10 mouse cellular contexts compared by ENCODE assay signal in the genomic region with DNA sequence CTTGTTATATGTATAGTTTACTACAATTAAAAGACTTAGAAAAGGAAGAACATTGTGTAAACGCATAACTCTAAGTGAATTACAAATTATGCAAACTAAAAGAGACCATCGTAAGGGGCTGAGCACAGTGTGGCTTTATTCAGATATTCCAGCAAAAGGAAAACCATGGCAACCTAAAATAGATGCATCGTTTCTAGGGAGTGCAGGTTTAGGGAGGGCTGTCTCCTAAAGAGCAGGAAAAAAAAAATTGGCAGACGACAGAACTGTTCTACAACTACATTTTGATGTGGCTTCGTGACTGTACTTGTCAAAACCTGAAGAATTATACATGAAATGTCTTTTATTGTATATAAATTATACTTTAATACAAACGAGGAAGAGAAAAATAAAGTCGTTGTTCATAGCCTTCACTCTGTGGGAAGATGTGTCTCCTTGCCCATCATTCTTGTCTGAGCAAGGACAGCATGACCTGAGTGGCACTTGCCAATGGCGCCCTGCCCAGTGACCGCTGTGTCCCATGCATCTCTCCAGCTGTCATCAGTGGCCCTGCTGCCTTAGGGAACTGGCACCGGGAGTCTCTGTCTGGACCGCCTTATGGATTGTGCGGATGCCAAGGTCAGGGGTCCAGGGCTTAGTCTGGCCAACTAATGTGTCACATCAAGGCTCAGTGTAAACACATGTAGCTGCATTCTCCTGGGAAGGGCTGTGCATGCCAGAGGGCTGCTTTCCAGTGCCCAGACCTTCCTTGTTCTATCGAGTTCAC.
A peak's percentile ranks its signal among the peaks of the same experiment; 100 is the strongest.
DNase-seq lines count a peak whose midpoint lies in the region; ATAC-seq and TF ChIP-seq lines count a peak whose summit lies in the region.
"Had no signal": no experiment of that assay in that cellular context is flagged by ENCODE, and none has a peak within 500 bp of the region (broad histone marks: within the 10 kb centered on the region; RNA-seq: fewer than 3 reads in every experiment).

No protein-coding gene starts in this region.

- peak; percentile 60 for ATAC-seq in midbrain, embryonic 16.5 days
- ATAC-seq in midbrain, embryonic 13.5 days: no peak
- ATAC-seq in kidney, embryonic 16.5 days (ENCODE audit: low FRiP score, low TSS enrichment): no peak
- no peak for ATAC-seq in neural tube, embryonic 15.5 days (ENCODE audit: low FRiP score)

- H3K27ac ChIP-seq in gastrocnemius, adult 2 months: no peak overlapping the region
- peak overlapping the region; percentile 47 for H3K27ac ChIP-seq in midbrain, embryonic 16.5 days (ENCODE audit: low read length)
- H3K27ac ChIP-seq in midbrain, embryonic 13.5 days: no peak overlapping the region
- H3K27ac ChIP-seq in kidney, embryonic 16.5 days (ENCODE audit: low read length): no peak overlapping the region
- H3K27ac ChIP-seq in neural tube, embryonic 15.5 days (replicated peaks): no peak overlapping the region

- no peak overlapping the region for H3K4me2 ChIP-seq in midbrain, embryonic 16.5 days (ENCODE audit: low read length)
- no peak overlapping the region for H3K4me2 ChIP-seq in midbrain, embryonic 13.5 days (replicated peaks)
- H3K4me2 ChIP-seq in kidney, embryonic 16.5 days (replicated peaks; ENCODE audit: low read depth, low read length): no peak overlapping the region
- H3K4me2 ChIP-seq in neural tube, embryonic 15.5 days: no peak overlapping the region

- no peaks in the 10 kb centered on the region for H3K36me3 ChIP-seq in midbrain, embryonic 16.5 days (ENCODE audit: control insufficient read depth, insufficient read depth, low read length)
- H3K36me3 ChIP-seq in midbrain, embryonic 13.5 days: no peaks in the 10 kb centered on the region
- no peaks in the 10 kb centered on the region for H3K36me3 ChIP-seq in kidney, embryonic 16.5 days (ENCODE audit: insufficient read depth, low read length)
- no peaks in the 10 kb centered on the region for H3K36me3 ChIP-seq in neural tube, embryonic 15.5 days

- peak; percentile 22 for DNase-seq in gastrocnemius, adult 2 months
- DNase-seq in gastrocnemius, postnatal 25 days: no peak
- peak; percentile 98 to 99 for DNase-seq in cerebellum, postnatal 14 days
- peak; percentile 46 for DNase-seq in right cerebral cortex, postnatal 4 days
- DNase-seq: embryo, embryonic 11 days; kidney, adult 18-20 months had no signal

- no peak overlapping the region for H3K4me3 ChIP-seq in gastrocnemius, adult 2 months
- H3K4me3 ChIP-seq in midbrain, embryonic 16.5 days (ENCODE audit: low read depth, low read length): no peak overlapping the region
- no peak overlapping the region for H3K4me3 ChIP-seq in midbrain, embryonic 13.5 days (replicated peaks)
- no peak overlapping the region for H3K4me3 ChIP-seq in kidney, embryonic 16.5 days (ENCODE audit: low read length)
- no peak overlapping the region for H3K4me3 ChIP-seq in neural tube, embryonic 15.5 days (replicated peaks)

- no peaks in the 10 kb centered on the region for H3K27me3 ChIP-seq in midbrain, embryonic 16.5 days (ENCODE audit: control insufficient read depth, insufficient read depth, low read depth, low read length)
- no peaks in the 10 kb centered on the region for H3K27me3 ChIP-seq in midbrain, embryonic 13.5 days
- H3K27me3 ChIP-seq in kidney, embryonic 16.5 days (ENCODE audit: insufficient read depth, low read length): no peaks in the 10 kb centered on the region
- no peaks in the 10 kb centered on the region for H3K27me3 ChIP-seq in neural tube, embryonic 15.5 days (replicated peaks)

- H3K9ac ChIP-seq in midbrain, embryonic 16.5 days (ENCODE audit: low read depth, low read length): no peak overlapping the region
- H3K9ac ChIP-seq in midbrain, embryonic 13.5 days (replicated peaks): no peak overlapping the region
- H3K9ac ChIP-seq in kidney, embryonic 16.5 days (replicated peaks; ENCODE audit: low read length): no peak overlapping the region
- no peak overlapping the region for H3K9ac ChIP-seq in neural tube, embryonic 15.5 days (replicated peaks)

- no peak for TF ChIP-seq CTCF in gastrocnemius, adult 2 months (IDR thresholded peaks at IDR 0.05)

- intact Hi-C loops in gastrocnemius, adult 2 months (cut with DNase I): no loop called here

- WGBS in midbrain, embryonic 16.5 days: 61% methylated on average over 13 of the region's 13 CpGs
- WGBS in midbrain, embryonic 13.5 days: 75% methylated on average over 13 of the region's 13 CpGs
- WGBS in kidney, embryonic 16.5 days: 76% methylated on average over 13 of the region's 13 CpGs
- WGBS in neural tube, embryonic 15.5 days: 61% methylated on average over 13 of the region's 13 CpGs

- 0 out of 2 replicates have a peak, but pooled peaks cover 2% of the 10 kb centered on the region for H3K9me3 ChIP-seq in midbrain, embryonic 16.5 days (replicated peaks; ENCODE audit: control insufficient read depth, low read length, poor library complexity, severe bottlenecking)
- H3K9me3 ChIP-seq in midbrain, embryonic 13.5 days: peaks cover 4% of the 10 kb centered on the region; the same call in 1 of the 2 replicates
- H3K9me3 ChIP-seq in kidney, embryonic 16.5 days (ENCODE audit: low read length): no peaks in the 10 kb centered on the region
- no peaks in the 10 kb centered on the region for H3K9me3 ChIP-seq in neural tube, embryonic 15.5 days (replicated peaks)

- H3K4me1 ChIP-seq in midbrain, embryonic 16.5 days (ENCODE audit: control insufficient read depth, insufficient read depth, low read length): peaks cover 11% of the 10 kb centered on the region
- 0 out of 2 replicates have a peak, but pooled peaks cover 6% of the 10 kb centered on the region for H3K4me1 ChIP-seq in midbrain, embryonic 13.5 days (replicated peaks)
- H3K4me1 ChIP-seq in kidney, embryonic 16.5 days (ENCODE audit: insufficient read depth, low read length): no peaks in the 10 kb centered on the region
- 0 out of 2 replicates have a peak, but pooled peaks cover 3% of the 10 kb centered on the region for H3K4me1 ChIP-seq in neural tube, embryonic 15.5 days
